Mouse (Mus musculus): ENCODE data around the gene Pip5k1c. TPM values are rescaled to one million over a fixed set of nuclear protein-coding genes. Genes with fewer than 3 reads are reported as not detected.

The Pip5k1c gene
- polyA plus RNA-seq, 1 experiment from 2014 or later: 41.5 TPM

- Histone ChIP-seq H3K4me2 (ENCODE audit: low read depth, low read length) (no peak overlapping the region), H3K9ac (replicated peaks; ENCODE audit: low read length) (no peak overlapping the region), H3K4me1 (ENCODE audit: control insufficient read depth, insufficient read depth, low read length) (no peaks in the 10 kb centered on the region), H3K9me3 (replicated peaks; ENCODE audit: control insufficient read depth, low read length) (no peaks in the 10 kb centered on the region), H3K36me3 (replicated peaks; ENCODE audit: control insufficient read depth, insufficient read depth, low read depth, low read length) (no peaks in the 10 kb centered on the region), H3K27me3 (ENCODE audit: control insufficient read depth, insufficient read depth, low read length) (peaks cover 46% of the 10 kb centered on the region), H3K4me3 (ENCODE audit: low read depth, low read length) (no peak overlapping the region; the same call in 1 of the 2 replicates), H3K27ac (replicated peaks; ENCODE audit: low read depth, low read length) (no peak overlapping the region)
- 43% methylated on average over 6 of the region's 6 CpGs for WGBS
- DNase-seq (ENCODE audit: low spot score) (no peak), ATAC-seq (replicated peaks; ENCODE audit: insufficient number of reproducible peaks, low FRiP score, low TSS enrichment, low read depth) (no peak)
Measured at GRCm38 (mm10) chr10:81286586-81286985, 6.2 kb upstream of the Pip5k1c start.

- ATAC-seq (replicated peaks; ENCODE audit: insufficient number of reproducible peaks, low FRiP score, low TSS enrichment, low read depth) (no peak), DNase-seq (ENCODE audit: low spot score) (peak; percentile 50)
- no peaks in the 10 kb centered on the region for H3K36me3 ChIP-seq (replicated peaks; ENCODE audit: control insufficient read depth, insufficient read depth, low read depth, low read length)
- H3K27ac ChIP-seq (replicated peaks; ENCODE audit: low read depth, low read length): no peak overlapping the region
- no peaks in the 10 kb centered on the region for H3K9me3 ChIP-seq (replicated peaks; ENCODE audit: control insufficient read depth, low read length)
- H3K4me1 ChIP-seq (ENCODE audit: control insufficient read depth, insufficient read depth, low read length): no peaks in the 10 kb centered on the region
- H3K4me2 ChIP-seq (ENCODE audit: low read depth, low read length): no peak overlapping the region
- WGBS: 58% methylated on average over 8 of the region's 8 CpGs
- no peak overlapping the region for H3K4me3 ChIP-seq (ENCODE audit: low read depth, low read length)
- no peak overlapping the region for H3K9ac ChIP-seq (replicated peaks; ENCODE audit: low read length)
- peaks cover 47% of the 10 kb centered on the region for H3K27me3 ChIP-seq (ENCODE audit: control insufficient read depth, insufficient read depth, low read length)
Measured at GRCm38 (mm10) chr10:81287513-81288157, 5.1 kb upstream of the Pip5k1c start.

GRCm38 (mm10) chr10:81288601-81289000 is 4.2 kb upstream of the Pip5k1c start:
- Histone ChIP-seq H3K36me3 (replicated peaks; ENCODE audit: control insufficient read depth, insufficient read depth, low read depth, low read length) (no peaks in the 10 kb centered on the region), H3K27ac (replicated peaks; ENCODE audit: low read depth, low read length) (no peak overlapping the region), H3K27me3 (ENCODE audit: control insufficient read depth, insufficient read depth, low read length) (peaks cover 41% of the 10 kb centered on the region), H3K9me3 (replicated peaks; ENCODE audit: control insufficient read depth, low read length) (no peaks in the 10 kb centered on the region), H3K9ac (replicated peaks; ENCODE audit: low read length) (no peak overlapping the region), H3K4me1 (ENCODE audit: control insufficient read depth, insufficient read depth, low read length) (no peaks in the 10 kb centered on the region), H3K4me3 (ENCODE audit: low read depth, low read length) (no peak overlapping the region), H3K4me2 (ENCODE audit: low read depth, low read length) (no peak overlapping the region)
- 36% methylated on average over 6 of the region's 6 CpGs for WGBS
- ATAC-seq (replicated peaks; ENCODE audit: insufficient number of reproducible peaks, low FRiP score, low TSS enrichment, low read depth) (no peak), DNase-seq (ENCODE audit: low spot score) (peak; percentile 60)

- Histone ChIP-seq H3K4me1 (ENCODE audit: control insufficient read depth, insufficient read depth, low read length) (peaks cover 5% of the 10 kb centered on the region; the same call in 1 of the 2 replicates), H3K27me3 (ENCODE audit: control insufficient read depth, insufficient read depth, low read length) (peaks cover 34% of the 10 kb centered on the region)
- 4% methylated on average over 7 of the region's 7 CpGs for WGBS
Measured at GRCm38 (mm10) chr10:81289278-81289677, 3.5 kb upstream of the Pip5k1c start.

GRCm38 (mm10) chr10:81289811-81290210 is 3.0 kb upstream of the Pip5k1c start:
- Histone ChIP-seq H3K27ac (replicated peaks; ENCODE audit: low read depth, low read length) (no peak overlapping the region), H3K36me3 (replicated peaks; ENCODE audit: control insufficient read depth, insufficient read depth, low read depth, low read length) (no peaks in the 10 kb centered on the region), H3K27me3 (ENCODE audit: control insufficient read depth, insufficient read depth, low read length) (peaks cover 29% of the 10 kb centered on the region), H3K9me3 (replicated peaks; ENCODE audit: control insufficient read depth, low read length) (no peaks in the 10 kb centered on the region), H3K4me1 (ENCODE audit: control insufficient read depth, insufficient read depth, low read length) (peaks cover 8% of the 10 kb centered on the region; the same call in 1 of the 2 replicates), H3K4me2 (ENCODE audit: low read depth, low read length) (no peak overlapping the region), H3K4me3 (ENCODE audit: low read depth, low read length) (no peak overlapping the region), H3K9ac (replicated peaks; ENCODE audit: low read length) (no peak overlapping the region)
- no peak for DNase-seq (ENCODE audit: low spot score)
- ATAC-seq (replicated peaks; ENCODE audit: insufficient number of reproducible peaks, low FRiP score, low TSS enrichment, low read depth): no peak
- WGBS: 60% methylated on average over 14 of the region's 14 CpGs

More at GRCm38 (mm10) chr10:81289278-81289677, 3.5 kb upstream of the Pip5k1c start:
- peak; percentile 74 for DNase-seq (ENCODE audit: low spot score)
- H3K27ac ChIP-seq (replicated peaks; ENCODE audit: low read depth, low read length): no peak overlapping the region
- no peak overlapping the region for H3K9ac ChIP-seq (replicated peaks; ENCODE audit: low read length)
- no peaks in the 10 kb centered on the region for H3K36me3 ChIP-seq (replicated peaks; ENCODE audit: control insufficient read depth, insufficient read depth, low read depth, low read length)
- no peak overlapping the region for H3K4me2 ChIP-seq (ENCODE audit: low read depth, low read length)
- no peak overlapping the region for H3K4me3 ChIP-seq (ENCODE audit: low read depth, low read length)
- no peak for ATAC-seq (replicated peaks; ENCODE audit: insufficient number of reproducible peaks, low FRiP score, low TSS enrichment, low read depth)
- no peaks in the 10 kb centered on the region for H3K9me3 ChIP-seq (replicated peaks; ENCODE audit: control insufficient read depth, low read length)

- Histone ChIP-seq H3K9ac (replicated peaks; ENCODE audit: low read length) (no peak overlapping the region), H3K4me2 (ENCODE audit: low read depth, low read length) (no peak overlapping the region), H3K36me3 (replicated peaks; ENCODE audit: control insufficient read depth, insufficient read depth, low read depth, low read length) (no peaks in the 10 kb centered on the region), H3K4me3 (ENCODE audit: low read depth, low read length) (no peak overlapping the region), H3K4me1 (ENCODE audit: control insufficient read depth, insufficient read depth, low read length) (peaks cover 8% of the 10 kb centered on the region; the same call in 1 of the 2 replicates), H3K27ac (replicated peaks; ENCODE audit: low read depth, low read length) (no peak overlapping the region), H3K27me3 (ENCODE audit: control insufficient read depth, insufficient read depth, low read length) (peaks cover 20% of the 10 kb centered on the region), H3K9me3 (replicated peaks; ENCODE audit: control insufficient read depth, low read length) (no peaks in the 10 kb centered on the region)
- DNase-seq (ENCODE audit: low spot score): no peak
- 14% methylated on average over 24 of the region's 24 CpGs for WGBS
- no peak for ATAC-seq (replicated peaks; ENCODE audit: insufficient number of reproducible peaks, low FRiP score, low TSS enrichment, low read depth)
Measured at GRCm38 (mm10) chr10:81290698-81291460, 1.9 kb upstream of the Pip5k1c start.

GRCm38 (mm10) chr10:81291511-81292104 is 1.2 kb upstream of the Pip5k1c start, which contains the start of gene Tjp3:
Gene Tjp3 (minus strand): TSS chr10:81291581.
- WGBS: 72% methylated on average over 9 of the region's 9 CpGs
- H3K27ac ChIP-seq (replicated peaks; ENCODE audit: low read depth, low read length): no peak within 1 kb of the TSS
- H3K9me3 ChIP-seq (replicated peaks; ENCODE audit: control insufficient read depth, low read length): no peaks in the 10 kb centered on the region
- H3K36me3 ChIP-seq (replicated peaks; ENCODE audit: control insufficient read depth, insufficient read depth, low read depth, low read length): no peaks in the 10 kb centered on the region
- peaks cover 19% of the 10 kb centered on the region for H3K27me3 ChIP-seq (ENCODE audit: control insufficient read depth, insufficient read depth, low read length)
- H3K4me1 ChIP-seq (ENCODE audit: control insufficient read depth, insufficient read depth, low read length): peaks cover 8% of the 10 kb centered on the region; the same call in 1 of the 2 replicates
- H3K4me3 ChIP-seq (ENCODE audit: low read depth, low read length): peak within 1 kb of the TSS; percentile 91
- DNase-seq (ENCODE audit: low spot score): no peak
- H3K4me2 ChIP-seq (ENCODE audit: low read depth, low read length): no peak within 1 kb of the TSS
- no peak for ATAC-seq (replicated peaks; ENCODE audit: insufficient number of reproducible peaks, low FRiP score, low TSS enrichment, low read depth)
- no peak within 1 kb of the TSS for H3K9ac ChIP-seq (replicated peaks; ENCODE audit: low read length)
